Mouse (Mus musculus) 3T3-L1 (cell line): ENCODE measurements around the gene Pgls.

Source experiments
- DNase-seq: peaks from one replicate; pipeline ENCODE4 v3.0.0-alpha.2; 2015; ENCODE audit warnings: low read depth, low spot score

Pgls gene

DNA sequence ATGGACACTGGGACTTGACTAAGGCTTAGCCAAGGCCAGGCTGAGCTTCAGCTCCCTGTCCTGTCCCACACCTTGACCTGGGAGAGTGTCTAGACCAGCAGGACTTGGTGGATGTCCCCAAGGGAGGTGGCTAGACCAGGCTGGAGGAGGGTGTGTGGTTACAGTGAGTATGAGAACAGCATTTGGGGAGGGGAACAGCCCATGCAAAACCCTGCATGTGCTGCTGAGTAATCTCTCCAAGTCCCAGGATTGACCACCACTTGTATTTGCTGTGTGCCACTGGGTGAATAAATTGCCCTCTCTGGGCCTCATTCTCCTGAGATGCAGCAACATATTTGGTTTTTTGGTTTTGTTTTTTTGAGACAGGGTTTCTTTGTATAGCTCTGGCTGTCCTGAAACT, 6.4 kb downstream of the Pgls start:
- DNase-seq: no peak

DNA sequence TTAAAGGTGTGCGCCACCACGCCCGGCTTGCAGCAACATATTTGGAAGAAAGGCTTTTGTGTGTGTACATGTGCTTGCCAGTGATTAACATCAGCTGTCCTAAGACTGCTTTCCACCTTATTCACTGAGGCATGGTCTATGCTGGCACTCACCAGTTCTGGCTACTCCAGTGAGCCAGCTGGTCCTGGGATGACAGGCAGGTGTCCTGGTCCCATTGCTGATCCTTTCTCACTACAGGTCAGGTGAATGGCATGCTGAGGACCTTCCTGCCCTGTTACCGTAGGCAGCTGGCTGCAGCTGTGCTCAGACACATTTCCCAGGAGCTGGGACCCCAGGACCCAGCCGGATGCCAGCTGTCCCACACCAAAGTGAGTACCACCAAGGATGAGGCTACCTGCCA, 6.9 kb downstream of the Pgls start:
- no peak for DNase-seq

GRCm38 (mm10) chr8:71601939-71602665, 10.1 kb downstream of the Pgls start:
- DNase-seq: no peak

GRCm38 (mm10) chr8:71602666-71603334, 10.8 kb downstream of the Pgls start:
- no peak for DNase-seq

DNA sequence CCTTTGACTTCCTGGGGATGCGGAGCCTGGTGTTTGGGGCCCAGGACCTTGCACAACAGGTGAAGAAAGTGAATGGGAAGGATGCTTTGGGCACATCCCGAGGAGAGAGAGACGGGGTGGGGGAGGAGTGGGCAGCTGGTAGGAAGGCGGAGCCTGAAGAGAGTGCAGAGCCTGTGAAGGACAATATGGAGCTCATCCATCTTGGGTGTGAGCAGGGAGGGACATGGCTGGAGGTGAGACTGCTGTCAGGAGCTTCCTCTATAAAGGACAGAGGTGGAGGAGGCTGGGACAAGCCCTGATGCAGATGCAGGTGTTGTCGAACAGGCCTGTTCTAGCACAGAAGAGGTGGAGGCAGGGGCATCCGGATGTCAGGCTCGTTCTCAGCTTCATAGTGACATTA, 12.0 kb downstream of the Pgls start:
- DNase-seq: no peak

- DNase-seq: peak; percentile 99
Observed at GRCm38 (mm10) chr8:71610822-71611651, 19.1 kb downstream of the Pgls start, which contains the start of gene Colgalt1. TSS of gene Colgalt1 (plus strand) at chr8:71610998.

- no peak for DNase-seq
Observed at GRCm38 (mm10) chr8:71612141-71612540, 20.2 kb downstream of the Pgls start.

DNA sequence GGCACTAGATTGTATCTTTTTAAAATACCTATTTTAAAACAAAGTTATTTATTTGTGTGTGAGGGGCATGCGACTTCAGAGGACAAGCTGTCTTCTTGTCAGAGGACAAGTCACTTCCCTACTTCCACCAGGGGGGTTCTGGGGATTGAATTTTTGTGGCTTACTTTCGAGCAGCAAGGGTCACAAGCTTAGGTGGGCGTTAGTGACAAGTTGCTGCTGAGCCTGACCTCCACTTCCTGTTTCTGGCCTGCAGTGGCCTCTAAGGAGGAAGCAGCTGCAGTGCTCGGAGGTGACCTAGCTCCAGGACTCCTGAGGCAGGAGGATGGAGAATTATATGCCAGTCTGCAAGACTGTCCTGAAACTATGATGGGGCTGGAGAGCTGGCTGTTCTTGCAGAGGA, 21.4 kb downstream of the Pgls start:
- DNase-seq: no peak

DNA sequence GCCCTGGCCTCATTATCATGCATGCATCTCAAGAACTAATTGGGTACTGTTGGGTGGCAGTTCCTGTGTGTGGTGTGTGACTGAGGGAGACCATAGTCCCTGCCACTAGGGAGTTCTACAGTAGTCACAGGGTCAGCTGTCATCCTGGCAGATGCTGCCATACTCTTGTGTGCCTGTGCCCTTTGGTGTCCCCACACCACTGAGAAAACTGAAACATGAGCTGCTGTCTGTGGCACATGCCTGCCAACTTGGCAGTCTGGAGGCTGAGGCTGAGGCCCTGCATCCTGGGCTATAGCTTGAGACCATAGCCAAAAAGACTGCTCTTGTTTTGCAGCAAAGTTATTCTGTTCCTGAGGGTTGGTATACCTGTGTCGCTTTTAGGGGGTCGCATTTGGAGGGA, 27.8 kb downstream of the Pgls start:
- DNase-seq: no peak

- DNase-seq: no peak
Observed at GRCm38 (mm10) chr8:71625088-71625487, 33.1 kb downstream of the Pgls start.

- DNase-seq: no peak
Observed at GRCm38 (mm10) chr8:71626753-71627152, 34.8 kb downstream of the Pgls start.

DNA sequence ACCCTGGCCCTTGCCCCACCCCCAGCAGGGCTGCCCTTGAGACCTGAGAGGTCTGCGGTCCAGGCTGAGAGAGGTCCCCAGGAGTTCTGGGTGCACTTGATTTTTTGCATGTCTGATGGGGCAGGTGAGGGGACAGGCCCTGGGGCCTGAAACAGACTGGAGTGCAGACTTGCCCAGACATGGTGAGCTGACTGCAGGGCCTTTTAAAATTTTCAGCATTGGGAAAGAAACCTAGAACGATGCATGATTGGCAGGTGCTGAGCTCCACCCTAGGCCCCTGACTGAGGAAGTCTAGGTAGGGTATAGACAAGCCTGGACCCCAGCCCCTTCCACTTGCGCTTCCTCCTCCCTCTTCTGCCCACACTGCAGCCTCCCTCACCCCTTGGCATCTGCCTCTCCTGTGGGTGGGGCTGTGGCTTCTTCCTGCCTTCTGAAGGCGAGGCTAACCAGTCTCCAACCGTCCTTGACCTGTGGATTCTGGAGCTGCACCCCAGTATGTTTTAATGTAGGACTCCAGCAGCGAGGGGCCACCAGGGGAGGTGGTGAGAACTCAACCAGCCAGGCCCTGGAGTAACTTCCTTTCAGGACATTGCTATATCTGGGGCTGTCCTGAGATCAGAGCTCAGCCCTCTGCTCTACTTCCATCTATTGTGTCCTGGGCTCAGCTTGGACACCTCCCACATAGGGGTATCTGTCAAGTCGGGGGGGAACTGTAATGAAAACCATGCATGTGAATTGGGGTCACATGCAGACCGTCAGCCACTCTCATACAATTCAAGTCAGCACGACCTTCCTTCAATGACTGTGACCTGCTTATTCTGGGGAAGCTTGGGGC, 35.5 kb downstream of the Pgls start:
- DNase-seq: no peak

DNA sequence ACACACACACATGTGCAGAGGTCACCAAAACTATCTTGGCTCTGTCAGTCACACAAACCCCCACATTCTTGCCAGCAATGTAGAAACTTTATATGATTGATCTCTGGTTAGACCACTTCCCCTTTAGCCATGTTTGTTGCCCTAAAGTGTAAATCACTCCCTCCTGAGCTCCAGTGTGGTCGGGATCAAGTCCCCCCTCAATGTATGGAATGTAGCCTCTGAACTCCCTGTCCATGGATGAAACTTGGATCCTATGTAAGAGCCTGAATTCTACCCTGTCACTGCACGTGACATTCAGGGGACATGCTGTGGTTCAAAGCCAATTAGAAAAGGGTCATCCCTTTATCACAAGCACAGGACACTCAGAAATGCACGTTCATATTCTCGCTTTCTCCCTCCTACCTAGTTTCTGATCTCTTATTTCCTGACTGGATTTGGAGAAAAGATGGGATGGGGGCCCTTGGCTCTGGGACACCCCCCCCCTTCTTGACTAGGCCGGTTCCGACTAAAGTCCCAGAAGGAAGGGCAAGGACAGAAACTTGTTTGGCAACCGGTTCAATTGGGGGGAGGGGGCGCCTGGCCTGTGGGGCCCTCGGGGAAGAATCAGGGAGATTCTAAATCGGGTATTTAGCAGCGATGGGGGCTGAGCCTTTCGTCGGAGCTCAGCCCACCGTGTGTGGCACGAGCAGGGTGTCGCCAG, 36.6 kb downstream of the Pgls start:
- DNase-seq: peak; percentile 10

GRCm38 (mm10) chr8:71629096-71629697, 37.2 kb downstream of the Pgls start:
- peak; percentile 31 for DNase-seq

GRCm38 (mm10) chr8:71629781-71630212, 37.8 kb downstream of the Pgls start:
- DNase-seq: no peak

DNA sequence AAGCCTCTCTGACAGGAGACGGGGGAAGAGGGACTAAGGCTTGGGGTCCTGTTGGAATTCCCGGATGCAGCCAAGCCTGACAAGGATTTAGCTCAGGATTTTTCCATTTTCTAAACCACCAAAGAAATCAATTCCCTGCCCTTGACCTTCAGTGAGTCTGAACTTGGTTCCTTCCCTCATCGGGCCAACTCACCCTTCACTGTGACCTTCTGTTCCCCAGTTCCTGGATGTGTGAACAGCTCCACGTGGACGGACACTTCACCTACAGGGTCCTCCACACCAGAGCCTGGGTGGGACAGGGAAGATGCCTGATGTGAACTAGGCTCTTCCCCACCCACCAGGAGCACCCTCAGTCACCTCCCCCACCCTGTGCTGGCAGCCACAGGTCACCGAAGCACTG, 38.8 kb downstream of the Pgls start:
- no peak for DNase-seq

DNA sequence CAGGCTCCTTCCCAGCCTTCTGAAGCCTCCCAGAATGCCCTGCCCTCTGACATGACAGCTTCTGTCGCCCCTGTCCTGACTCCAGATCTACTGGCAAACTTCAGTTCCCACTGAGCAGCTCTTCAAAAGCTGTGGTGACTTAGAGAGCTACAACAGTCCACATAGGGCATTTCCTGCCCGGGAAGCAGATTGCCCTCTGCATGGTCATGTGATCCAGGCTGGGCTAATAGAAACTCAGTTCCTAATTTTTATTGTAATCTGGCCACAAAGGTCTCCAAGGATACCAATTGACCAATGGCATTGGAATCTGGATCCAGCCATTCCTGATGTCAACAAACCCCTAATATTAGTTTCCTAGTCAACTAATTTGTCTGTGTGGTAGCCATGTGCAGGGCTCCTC, 39.9 kb downstream of the Pgls start:
- no peak for DNase-seq

DNA sequence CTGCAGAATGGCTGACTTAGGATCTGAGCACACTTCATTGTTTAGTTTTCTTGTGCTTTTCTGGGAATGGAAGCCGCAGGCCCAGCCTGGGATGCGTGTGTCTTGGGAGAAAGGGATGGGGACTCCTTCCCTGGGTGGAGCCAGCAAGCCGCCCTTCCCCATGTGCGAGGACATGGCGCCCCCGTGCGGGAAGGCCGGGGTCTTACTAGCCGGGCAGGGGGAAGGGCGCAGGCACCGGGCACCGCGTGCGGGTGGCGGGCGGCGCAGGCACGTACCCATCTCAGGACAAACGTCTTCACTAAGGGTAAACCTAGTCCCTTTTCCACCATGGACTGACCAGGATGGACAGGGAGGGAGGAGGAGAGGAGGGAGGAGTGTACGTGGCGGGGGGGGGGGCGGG, 41.2 kb downstream of the Pgls start:
- DNase-seq: no peak

- no peak for DNase-seq
Observed at GRCm38 (mm10) chr8:71633981-71634667, 42.1 kb downstream of the Pgls start.
